ENCODE assay signal across 11 mouse cellular contexts in the genomic region with DNA sequence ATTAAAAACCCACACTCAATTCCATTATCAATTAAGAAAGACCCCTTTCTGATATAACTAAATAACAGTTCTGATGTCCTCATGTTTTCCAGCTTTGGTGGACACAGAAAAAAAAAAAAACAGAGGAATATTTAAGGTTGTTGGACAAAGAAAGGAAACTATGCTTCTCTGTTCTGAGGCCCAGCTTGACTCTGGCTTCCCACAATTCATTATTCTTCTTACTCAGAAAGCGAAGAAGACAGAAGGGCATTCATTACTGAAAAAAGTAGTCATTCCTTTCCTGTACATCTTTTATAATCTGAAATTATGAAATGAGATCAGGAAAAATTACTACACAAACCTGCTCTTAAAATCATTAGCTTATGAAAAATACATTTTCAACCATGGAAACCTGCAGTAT.
"Had no signal": no experiment of that assay in that cellular context is flagged by ENCODE, and none has a peak within 500 bp of the region (broad histone marks: within the 10 kb centered on the region; RNA-seq: fewer than 3 reads in every experiment).

No protein-coding gene starts in this region.

- DNase-seq: right cerebral cortex, adult 18-20 months; right cerebral cortex, postnatal 14 days; right cerebral cortex, postnatal 25 days; right cerebral cortex, postnatal 4 days; spleen, adult 18-20 months; thymus, adult 18-20 months; thymus, adult 2 months; thymus, postnatal 14 days; thymus, postnatal 25 days; thymus, postnatal 36 days; thymus, postnatal 4 days had no signal
